Mouse (Mus musculus) thymus, postnatal 25 days (tissue): ENCODE data around the gene Hipk1.
"Not testable (repeated sequence)": the region's sequence is repeated elsewhere in the genome, so short reads cannot be mapped to it uniquely, and the experiment has no call there.

Experiments
- DNase-seq: peaks from one replicate; pipeline ENCODE4 v3.0.0; 2022

Hipk1 gene

DNA sequence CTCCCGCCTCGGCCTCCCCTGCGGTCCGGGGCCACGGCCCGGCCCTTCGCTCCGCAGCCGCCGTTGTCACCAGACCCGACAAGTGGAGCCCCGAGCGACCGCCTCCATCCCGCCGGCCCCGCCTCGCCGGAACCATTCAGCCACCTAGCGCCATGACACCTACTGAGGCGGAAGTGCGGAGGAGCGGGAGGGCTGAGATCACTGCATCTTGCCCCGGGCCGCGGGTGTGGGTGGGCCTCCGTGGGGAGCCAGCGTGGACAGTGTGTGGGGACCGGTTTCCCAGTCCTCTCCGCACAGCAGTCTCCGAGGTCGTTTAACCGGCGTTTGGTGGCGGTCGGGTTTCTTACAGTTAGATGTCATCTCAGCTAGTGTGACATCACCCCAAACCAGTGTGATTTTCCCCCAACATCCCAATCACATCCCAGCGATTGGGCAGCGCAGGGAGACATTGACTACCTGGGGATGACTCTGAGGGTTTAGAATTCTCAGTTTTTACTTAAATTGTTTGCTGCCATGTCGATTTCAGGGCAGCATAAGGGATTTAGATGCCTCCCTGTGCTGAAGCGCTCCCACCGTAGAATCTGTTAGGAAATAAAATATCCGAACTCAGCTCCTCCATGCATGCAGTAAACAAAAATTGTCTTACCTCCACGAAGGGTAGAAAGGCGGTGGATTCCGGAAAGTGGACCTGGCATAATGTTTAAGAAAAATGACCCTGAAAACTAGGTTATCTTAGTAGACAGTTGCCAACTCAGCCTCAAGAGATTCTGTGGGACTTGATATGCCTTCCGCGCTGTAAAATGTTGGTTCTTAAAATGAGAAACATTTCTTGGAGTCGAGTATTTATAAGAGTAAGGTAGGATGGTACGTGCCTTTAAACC is at the start of gene Hipk1:
Hipk1 (minus strand) TSS at position 334 of the 881 bp plus-strand sequence.
- peak; percentile 95 for DNase-seq

GRCm38 (mm10) chr3:103840946-103841345 is 49.6 kb upstream of the Hipk1 start:
- DNase-seq, result not testable (repeated sequence)

DNA sequence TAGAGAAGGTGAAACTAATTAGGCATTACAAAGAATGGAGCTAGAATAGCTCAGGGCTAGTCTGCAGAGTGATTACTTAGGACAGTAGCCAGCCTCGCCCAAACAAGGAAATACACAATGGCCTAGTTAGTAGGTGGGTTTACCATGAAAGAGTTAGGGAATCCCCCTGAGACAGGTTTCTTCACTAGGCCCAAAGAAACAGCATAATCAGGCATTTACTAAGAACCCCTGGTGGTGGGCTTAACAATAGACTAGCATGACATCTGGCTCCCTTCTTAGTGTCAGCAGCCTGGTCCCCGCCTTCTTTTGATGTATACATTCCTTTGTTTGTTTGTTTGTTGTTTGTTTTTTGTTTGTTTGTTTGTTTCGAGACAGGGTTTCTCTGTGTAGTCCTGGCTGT is 48.8 kb upstream of the Hipk1 start:
- DNase-seq, result not testable (repeated sequence)

DNA sequence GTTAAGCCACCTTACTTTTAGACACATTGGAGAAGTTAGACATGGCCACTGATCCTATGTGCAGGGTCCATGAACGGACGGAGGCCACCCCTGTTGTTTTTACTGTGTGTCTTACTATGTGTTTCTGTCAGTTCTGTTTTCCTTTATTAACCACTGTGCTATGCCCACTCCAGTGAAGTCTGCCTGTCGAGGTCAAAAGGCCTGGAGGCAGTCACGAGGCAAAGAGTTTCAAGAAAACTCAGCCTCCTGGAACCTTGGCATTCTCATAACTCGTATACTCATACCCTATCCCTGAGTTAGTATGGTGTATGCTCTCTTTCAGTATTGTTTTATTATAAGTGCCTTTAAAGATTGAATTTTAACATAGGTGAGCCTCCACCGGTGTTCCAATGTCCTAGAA is 48.3 kb upstream of the Hipk1 start:
- DNase-seq, result no peak

- DNase-seq, result no peak
Measured at GRCm38 (mm10) chr3:103836453-103836852, 45.1 kb upstream of the Hipk1 start.

DNA sequence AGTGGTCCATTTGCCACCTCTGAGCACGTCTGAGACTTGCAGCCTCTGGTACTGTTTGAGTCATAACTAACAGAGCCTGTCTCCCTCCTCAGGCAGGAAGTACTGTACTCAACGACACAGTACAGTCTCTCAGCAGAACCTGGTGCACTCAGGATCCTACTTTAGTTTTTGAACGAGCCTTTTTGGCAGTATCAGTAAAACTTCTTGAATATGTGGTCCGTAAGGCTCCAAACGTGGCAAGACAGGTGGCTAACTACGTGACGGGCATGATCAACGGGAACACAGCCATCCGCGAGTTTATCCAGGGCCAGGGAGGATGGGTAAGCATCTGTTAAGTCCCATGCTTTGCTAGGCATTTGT is 44.6 kb upstream of the Hipk1 start:
- DNase-seq, result no peak

DNA sequence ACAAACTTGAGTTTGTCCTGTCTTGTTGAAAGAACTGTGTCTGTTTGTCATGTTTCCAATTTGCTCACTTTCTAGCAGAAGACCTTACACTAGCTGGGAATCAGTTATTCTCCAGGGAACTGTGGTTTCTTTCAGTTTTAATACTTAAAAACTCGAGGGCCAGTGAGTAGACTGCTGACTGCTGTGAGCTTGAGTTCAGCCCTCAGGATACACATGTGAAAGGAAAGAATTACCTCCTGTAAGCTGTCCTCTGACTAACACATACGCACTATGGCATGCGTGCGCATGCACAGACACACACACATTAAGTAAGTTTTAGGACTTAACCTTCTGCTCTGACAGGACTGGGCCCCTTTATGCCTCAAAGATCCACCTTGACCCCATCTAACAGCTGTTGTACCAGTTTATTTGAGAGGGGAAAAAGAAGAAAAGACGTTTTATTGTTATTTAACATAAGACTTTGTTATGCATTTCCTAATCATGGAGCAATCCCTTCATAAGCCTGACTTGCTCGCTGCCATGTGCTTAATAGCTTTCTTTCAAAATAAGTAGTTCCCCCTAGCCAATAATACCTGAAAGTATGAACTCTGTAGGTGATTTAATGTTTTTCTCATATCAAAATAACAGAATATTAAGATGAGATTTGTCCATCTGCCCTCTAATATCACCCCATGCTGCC is 44.0 kb upstream of the Hipk1 start:
- no peak for DNase-seq

DNA sequence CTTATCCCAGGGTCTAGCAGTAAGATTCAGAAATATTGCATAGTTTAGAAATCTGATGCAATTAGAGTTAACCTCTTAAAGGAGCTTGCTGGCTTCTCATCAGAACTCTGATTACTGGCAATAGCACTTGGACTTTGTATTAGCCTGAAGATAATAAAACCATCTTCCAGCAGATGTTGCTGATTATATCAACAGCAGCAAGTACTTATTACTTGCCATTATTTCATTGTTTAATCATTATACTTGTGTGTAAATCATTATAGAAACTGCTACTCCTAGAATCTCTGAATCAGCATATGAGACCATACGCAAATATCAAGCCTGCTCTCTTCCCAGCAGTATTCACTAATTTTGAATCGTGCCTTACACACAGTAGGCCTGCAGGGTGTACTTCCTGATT is 42.6 kb upstream of the Hipk1 start:
- DNase-seq, result no peak

- no peak for DNase-seq
Measured at GRCm38 (mm10) chr3:103832426-103832825, 41.1 kb upstream of the Hipk1 start, which contains the start of gene Bcl2l15. Bcl2l15 (plus strand) TSS chr3:103832601.

DNA sequence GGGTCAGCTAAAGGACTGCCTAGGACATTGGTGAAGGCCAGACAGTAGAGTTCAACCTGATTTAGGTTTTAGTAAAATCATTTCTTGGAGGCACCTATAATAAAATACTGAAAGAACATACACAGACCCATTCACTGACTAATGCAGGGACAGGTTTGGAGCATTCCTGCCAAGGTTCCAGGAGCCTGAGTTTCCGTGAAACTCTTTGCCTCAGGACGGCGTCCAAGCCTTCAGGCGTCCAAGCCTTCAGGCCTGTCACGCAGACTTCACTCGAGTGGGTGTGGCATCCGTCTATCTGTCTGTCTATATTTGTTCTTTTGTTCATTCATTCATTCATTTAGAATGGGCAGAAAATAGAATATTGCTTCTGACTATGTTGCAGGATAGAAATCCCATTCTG is 39.8 kb upstream of the Hipk1 start:
- no peak for DNase-seq

DNA sequence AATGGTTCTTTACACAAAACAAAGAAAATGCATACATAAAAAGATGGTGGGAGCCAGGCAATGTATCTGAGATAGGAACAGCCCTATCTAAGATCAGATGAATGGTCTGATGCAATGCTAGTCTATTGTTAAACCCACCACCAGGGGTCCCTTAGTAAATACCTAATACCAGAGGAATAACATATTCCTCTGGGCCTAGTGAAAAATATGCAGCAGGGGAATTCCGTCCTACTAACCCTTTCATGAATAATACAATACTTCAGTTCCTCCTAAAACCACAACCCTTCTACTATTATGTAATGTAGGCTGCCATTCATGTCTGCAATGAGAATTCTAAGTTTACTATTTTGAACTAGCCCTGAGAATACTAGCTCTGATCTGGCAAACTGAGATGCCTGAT is 39.3 kb upstream of the Hipk1 start:
- not testable (repeated sequence) for DNase-seq

DNA sequence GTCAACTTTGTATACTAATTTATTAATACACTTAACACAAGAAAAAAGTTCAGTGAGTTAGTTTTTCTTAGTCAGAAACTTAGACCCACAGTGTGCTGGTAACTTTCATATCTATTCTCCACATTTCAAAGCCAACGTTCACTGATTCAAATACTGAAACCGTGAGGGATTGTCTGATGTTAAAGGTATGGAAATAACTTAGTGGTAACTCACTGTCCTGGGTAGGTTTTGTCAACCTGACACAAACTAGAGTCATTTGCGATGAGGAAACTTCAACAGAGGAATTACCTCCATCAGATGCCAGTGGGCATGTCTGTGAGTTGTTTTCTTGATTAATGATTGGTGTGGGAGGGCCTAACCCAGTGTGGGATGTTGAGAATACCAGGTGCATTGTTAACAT is 37.7 kb upstream of the Hipk1 start:
- DNase-seq, result no peak

DNA sequence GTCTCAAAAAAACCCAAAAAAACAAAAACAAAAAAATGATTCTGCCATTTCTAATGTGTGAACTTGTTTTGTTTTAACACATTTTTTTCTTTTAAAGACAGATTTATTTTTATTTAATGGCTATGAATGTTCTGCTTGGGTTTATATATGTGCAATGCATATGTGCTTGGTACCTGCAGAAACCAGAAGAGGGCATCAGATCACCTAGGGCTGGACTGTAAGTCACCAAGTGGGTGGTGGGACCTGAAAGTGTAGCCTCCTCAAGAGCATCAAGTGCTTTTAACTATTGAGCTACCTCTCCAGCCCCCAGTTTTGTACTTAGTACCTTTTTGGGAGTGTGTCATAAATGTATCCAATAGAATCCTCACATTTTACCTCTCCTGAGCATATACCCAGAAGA is 36.2 kb upstream of the Hipk1 start:
- peak; percentile 23 for DNase-seq

DNA sequence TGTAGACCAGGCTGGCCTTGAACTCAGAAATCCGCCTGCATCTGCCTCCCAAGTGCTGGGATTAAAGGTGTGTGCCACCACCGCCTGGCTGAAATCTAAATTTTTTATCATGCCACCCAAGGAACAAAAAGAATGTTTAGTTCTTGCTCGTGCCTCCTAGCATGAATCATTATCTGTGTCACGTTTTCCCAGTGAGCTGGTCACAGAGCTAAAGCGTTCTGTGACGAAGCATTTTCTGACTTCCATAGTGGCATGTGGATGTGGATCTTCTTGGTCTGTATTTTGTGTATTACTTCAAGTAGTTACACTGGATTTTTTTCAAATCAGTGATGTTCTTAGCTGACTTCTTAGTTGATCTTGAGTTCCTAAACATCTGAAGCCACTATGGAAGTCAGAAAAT is 19.6 kb upstream of the Hipk1 start:
- DNase-seq, result no peak

- DNase-seq, result no peak
Measured at GRCm38 (mm10) chr3:103809799-103810150, 18.4 kb upstream of the Hipk1 start.

GRCm38 (mm10) chr3:103808891-103809798 is 17.8 kb upstream of the Hipk1 start, which contains the start of the genes Dclre1b, Ap4b1 and Gm43064:
Dclre1b (minus strand) TSS chr3:103809444.
Ap4b1 (plus strand) TSS chr3:103809520.
Gm43064 (plus strand) TSS chr3:103809573.
- DNase-seq, result peak; percentile 94

GRCm38 (mm10) chr3:103805671-103806070 is 14.3 kb upstream of the Hipk1 start:
- DNase-seq, result no peak

- peak; percentile 44 for DNase-seq
Measured at GRCm38 (mm10) chr3:103802861-103803260, 11.5 kb upstream of the Hipk1 start.

DNA sequence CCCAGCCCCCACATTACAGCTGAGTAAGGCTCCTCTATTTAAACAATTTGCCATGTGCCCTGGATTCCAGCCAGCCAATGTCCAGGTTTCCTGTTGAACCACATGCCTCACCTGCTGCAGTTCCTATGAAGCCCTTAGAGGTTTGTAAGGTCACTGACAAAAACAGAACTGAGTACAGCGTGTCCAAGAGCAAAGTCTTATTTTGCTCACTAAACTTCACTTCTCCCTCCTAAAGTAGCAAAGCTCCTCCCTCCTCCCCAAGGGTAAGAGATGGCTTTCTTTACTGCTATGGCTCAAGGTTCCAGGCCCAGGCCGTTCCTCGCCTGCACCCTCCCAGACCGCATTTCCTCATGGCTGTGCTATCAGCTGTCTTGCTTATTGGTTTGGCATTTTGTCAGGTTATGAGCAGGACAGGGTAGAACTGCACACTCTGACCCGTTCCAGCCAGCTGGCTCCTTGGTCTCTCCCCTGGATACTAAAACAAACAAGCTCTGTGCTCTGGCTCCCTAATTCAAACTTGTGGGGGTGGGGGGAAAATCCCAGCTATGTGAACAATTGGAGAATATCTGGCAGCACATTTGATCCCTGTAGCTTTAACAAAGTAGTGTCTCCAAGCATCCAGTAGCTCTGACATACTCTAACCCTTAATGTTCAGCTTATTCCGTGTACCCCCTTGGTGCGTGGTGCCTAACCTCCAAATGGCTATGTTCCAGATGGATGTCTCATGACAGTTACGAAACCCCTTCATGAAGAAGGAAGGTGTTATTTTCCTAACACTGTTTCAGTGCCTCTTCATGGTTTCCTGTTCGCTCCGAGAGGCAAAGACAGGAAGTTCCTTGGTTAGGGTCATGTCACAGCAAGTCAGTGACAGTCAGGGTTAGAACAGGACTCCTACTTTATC is 10.5 kb upstream of the Hipk1 start:
- DNase-seq, result peak; percentile 58

DNA sequence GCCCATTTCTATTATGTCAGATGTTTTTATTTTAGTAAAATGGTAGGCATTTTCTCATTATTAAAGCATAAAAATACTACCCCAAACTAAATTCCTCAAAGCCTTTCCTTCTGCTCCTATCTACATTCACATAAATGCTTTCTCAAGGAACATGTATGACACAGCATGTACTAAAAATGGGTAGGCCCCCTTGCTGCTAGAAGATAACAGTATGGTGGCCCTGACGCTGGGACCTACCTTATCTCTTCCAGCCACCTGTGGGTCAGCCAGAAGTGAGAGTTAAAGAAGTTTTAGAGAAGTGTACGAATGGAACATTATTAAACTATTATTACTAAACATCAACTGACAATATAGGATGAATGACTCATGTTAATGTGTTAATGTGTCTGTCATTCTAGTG is 8.1 kb upstream of the Hipk1 start:
- DNase-seq, result no peak

DNA sequence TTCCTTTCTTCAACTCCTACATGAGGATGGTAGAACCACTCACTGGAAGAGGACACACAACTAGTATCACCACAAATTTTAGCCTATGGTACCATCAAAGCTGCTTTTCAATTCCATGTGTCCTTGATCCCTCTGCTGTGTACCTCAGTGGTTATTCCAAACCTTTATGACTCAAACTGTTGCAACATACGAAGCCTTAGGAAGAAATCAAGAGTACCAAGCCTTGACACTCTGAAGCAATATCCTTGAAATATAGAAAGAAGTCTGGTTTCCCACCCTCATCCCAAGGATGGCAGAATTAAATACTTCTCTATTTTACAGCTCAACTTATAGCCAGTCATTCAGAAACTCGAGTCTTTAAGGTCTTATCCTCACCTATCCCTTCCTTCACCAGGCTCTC is 5.0 kb upstream of the Hipk1 start:
- DNase-seq, result no peak

- no peak for DNase-seq
Measured at GRCm38 (mm10) chr3:103792566-103792965, 1.2 kb upstream of the Hipk1 start.
